Mouse (Mus musculus) ovary, adult 2 months (tissue): ENCODE data around the gene Gm4216. TPM values are rescaled to one million over a fixed set of nuclear protein-coding genes. Genes with fewer than 3 reads are reported as not detected.

Experiments used
- polyA plus RNA-seq: library from polyadenylated mRNA; depleted of rRNA; stranded (reverse); fragments of >200 nt; gene quantifications from 2 replicates; pipeline ENCODE4 v1.2.3, GENCODE M21; 2012; rRNA removed

Gm4216 gene
- polyA plus RNA-seq = not detected in 2 replicates

GRCm38 (mm10) chr7:23019823-23020222, at the start of gene Gm4216:
TSS of gene Gm4216 (minus strand) at chr7:23019923.

DNA sequence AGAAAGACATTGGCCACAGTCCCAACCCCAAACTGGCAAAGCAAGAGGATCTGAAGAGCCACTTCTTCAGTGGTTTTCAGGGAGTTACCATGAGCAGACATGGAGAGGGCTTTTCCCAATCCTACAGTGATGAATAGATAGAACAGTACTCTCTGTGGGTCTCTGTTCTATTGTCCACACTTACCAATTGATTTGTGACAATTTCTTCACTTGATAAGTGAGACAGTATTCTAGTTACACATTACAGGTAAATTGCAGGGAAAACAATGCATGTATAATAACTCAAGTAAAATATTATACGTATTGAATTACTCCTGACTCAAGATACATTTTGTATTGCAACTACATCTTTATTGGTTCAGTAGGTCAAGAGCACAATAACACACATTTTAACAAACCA, 47.6 kb upstream of the Gm4216 start, which contains the start of gene Gm8720:
Gm8720 (minus strand) TSS at position 101 of the 400 bp plus-strand sequence.

GRCm38 (mm10) chr7:23055240-23055639, 35.5 kb upstream of the Gm4216 start, which contains the start of gene Vmn1r163:
TSS of gene Vmn1r163 (plus strand) at chr7:23055540.

DNA sequence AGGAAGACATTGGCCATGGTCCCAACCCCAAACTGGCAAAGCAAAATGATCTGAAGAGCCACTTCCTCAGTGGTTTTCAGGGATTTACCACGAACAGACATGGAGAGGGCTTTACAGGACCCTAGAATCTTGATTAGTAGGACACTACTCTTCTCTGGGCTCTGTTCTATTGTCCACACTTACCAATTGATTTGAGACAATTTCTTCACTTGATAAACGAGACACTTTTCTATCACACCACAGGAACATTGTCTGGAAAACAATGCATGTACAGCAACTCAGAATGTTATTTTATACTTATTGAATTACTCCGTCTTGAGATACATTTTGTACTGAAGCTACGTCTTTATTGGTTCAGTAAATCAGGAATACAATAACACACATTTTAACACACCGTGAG, 35.1 kb downstream of the Gm4216 start, which contains the start of gene Gm4214:
Gm4214 (minus strand) TSS at position 101 of the 400 bp plus-strand sequence.

Other genes starting within 250 kb of the Gm4216 start
- not detected in 2 replicates for gene Vmn1r158, start 229.1 kb downstream of the Gm4216 start, polyA plus RNA-seq
- not detected in 2 replicates for gene Vmn1r159, start 176.3 kb downstream of the Gm4216 start, polyA plus RNA-seq
- gene Vmn1r160, start 148.7 kb downstream of the Gm4216 start, polyA plus RNA-seq = not detected in 2 replicates
- gene Gm4214, start 35.2 kb downstream of the Gm4216 start, polyA plus RNA-seq = not detected in 2 replicates
- gene Vmn1r163, start 35.6 kb upstream of the Gm4216 start, polyA plus RNA-seq = not detected in 2 replicates
- gene Gm8720, start 47.5 kb upstream of the Gm4216 start, polyA plus RNA-seq = not detected in 2 replicates
- not detected in 2 replicates for gene Gm10662, start 124.6 kb upstream of the Gm4216 start, polyA plus RNA-seq
- not detected in 2 replicates for gene Vmn1r165, start 197.4 kb upstream of the Gm4216 start, polyA plus RNA-seq
- not detected in 2 replicates for gene Vmn1r166, start 231.8 kb upstream of the Gm4216 start, polyA plus RNA-seq